Mouse (Mus musculus) v-Abl transformed pro-B cells (cell line): ENCODE measurements around the gene Capzb.

Source experiments
- in situ Hi-C, 2 experiments: fragments of 400-800 bp; cut with MboI; formaldehyde crosslinking; loops; one replicate each; pipeline ENCODE4 v1.15.1; 2025; ENCODE audit not compliant: unreplicated experiment in 2 of 2

The Capzb gene

DNA sequence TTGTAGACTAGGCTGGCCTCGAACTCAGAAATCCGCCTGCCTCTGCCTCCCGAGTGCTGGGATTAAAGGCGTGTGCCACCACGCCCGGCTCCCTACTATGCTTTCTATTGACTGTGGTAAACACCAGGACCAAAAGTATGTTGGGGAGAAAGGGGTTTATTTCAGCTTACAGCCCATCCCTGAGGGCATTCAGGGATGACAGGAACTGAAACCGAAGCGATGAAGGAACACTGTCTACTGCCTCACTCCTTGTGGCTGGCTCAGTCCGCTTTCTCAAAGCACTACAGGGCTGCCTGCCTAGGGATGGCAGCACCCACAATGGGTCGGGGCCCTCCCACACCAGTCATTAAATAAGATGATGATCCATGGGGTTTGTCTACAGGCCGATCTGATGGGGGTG is 14.3 kb upstream of the Capzb start:
- in situ Hi-C loops: loop anchor here in 1 of 2 experiments (10.0 kb wide), 1 partner anchor 106 kb away; no protein-coding TSS in a partner anchor

- in situ Hi-C loops: loop anchor here in 1 of 2 experiments (10.0 kb wide), 1 partner anchor 106 kb away; no protein-coding TSS in a partner anchor
Observed at GRCm38 (mm10) chr4:139179218-139179617, 13.5 kb upstream of the Capzb start.

DNA sequence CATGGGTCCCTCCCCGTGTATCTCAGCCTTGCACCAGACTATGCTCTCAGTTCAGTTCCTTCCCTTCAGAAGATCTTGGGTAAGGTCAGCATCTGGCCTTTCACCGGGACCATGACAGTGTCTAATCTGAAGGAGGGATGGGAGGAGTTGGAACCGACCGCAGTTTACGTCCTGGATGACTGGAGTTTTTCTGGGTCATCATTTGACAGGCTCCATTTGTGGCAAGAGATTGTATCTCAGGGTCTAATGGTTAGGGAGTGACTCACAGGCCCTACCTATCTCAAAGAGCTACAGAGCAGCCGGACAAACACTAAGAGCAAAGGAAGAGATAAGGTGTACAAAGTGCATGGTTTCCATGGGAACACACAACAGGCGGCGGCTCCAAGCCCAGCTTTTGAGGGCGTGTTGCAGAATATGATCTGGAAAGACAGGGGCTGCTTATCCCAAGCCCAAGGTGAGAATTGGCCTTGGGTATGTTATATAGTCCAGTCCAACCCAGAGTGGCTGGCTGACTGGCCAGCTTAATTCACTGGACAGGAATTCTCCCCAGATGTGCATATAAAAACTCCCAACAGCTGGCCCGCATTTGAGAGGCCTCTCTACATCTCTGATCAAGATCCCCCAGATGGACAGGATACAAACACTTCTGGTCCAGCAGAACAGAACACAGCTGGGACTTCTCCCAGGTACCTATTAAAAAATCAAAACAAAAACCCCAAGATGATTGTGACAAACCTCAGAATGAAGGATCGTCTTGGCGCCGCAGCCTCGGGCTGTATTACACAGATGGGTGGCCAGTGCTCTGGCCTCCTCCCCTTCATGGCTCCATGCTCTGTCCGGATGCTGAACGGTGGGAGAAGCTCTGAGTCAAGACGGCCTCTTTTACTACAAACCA is 12.7 kb upstream of the Capzb start:
- in situ Hi-C loops: loop anchor here (5.0 to 10.0 kb wide), 2 partner anchors 42 to 105 kb away; no protein-coding TSS in a partner anchor

DNA sequence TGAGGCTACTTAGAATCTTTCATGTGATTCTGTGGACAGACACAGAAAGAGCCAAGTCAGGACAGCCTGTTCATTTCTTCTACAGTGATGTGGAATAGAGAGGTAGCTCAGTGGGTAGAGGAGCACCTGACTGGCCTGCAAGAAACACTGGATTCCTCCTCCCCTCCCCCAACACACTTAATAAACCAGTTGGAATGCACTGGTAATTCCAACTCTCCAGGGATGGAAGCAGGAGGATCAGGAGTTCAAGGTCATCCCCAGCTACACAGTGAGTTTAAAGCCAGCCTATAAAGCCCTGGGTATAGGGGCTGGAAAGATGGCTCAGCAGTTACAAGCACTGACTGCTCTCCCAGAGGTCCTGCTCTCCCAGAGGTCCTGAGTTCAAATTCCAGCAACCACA is 10.2 kb upstream of the Capzb start:
- in situ Hi-C loops: loop anchor here in 1 of 2 experiments (5.0 kb wide), 1 partner anchor 40 kb away; no protein-coding TSS in a partner anchor

DNA sequence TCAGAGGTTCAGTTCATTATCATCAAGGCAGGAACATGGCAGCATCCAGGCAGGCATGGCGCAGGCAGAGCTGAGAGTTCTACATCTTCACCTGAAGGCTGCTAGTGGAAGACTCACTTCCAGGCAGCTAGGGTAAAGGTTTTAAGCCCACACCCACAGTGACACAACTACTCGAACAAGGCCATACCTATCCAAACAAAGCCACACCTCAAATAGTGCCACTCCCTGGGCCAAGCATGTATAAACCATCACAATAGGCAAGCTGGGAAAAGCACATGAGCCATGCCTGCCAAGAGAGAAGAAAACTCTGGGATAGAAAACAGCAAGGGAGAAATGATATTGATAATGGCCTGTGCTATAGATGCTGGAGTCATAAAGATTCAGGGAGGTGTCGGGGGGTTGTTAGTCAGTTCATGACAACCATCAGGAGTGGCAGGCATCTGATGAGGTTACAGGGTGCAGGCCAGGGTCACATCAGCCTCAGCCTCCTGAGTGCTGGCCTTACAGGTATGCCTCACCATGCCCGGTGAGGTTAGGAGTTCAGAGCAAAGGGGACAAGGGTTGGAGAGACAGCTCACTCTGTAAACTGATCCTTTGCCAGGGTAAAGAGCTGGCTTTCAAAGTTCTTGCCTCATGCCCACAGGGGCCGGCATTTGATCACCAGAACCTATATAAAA is 6.8 kb upstream of the Capzb start:
- in situ Hi-C loops: no loop called here

GRCm38 (mm10) chr4:139187930-139188329 is 4.8 kb upstream of the Capzb start:
- in situ Hi-C loops: no loop called here

- in situ Hi-C loops: no loop called here
Observed at GRCm38 (mm10) chr4:139191605-139192498, 847 bp upstream of the Capzb start.

DNA sequence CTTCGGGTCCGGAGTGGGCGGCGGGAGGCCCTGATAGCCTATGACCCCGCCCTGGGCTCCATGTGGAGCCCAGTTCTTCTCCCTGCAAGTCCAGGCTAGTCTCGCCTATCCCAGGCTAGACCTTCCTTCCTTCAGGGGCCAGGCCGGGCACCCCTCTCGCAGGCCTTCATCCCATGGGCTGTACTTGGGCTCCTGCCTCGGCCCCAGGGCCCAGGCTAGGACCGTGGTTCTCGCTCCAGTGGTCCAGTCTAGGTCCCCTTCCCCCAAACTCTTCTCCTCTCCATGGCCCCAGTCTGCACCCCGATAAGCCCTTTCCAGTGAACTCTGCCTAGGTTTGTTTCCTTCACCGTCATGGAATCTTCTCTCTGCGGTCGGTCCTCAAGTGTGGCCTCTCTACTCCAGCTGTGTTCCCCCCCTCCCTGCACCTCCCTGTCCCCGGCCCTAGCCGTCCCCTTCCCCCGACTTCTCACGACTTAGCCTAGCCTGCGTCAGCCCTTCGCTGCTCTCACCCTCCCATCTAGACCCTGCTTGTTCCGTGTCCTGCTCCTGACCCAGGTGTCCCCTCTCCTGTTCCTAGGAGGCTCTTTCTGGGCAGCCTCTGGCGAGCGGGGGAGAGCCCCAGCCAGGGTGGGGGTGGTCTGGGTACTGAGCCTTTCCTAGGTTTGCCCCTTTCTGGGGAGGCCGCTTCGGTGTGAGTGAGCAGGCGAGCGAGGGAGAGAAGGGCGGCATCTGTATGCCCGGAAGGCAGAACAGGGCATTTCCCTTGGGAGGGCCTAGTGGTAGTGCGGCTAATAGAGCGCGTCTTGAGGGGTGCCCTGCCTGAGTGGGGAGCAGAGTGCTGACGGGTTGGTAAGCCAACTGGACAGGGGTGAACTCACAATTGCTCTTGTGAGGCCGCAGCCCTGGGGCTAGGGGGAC is 736 bp downstream of the Capzb start:
- in situ Hi-C loops: no loop called here

DNA sequence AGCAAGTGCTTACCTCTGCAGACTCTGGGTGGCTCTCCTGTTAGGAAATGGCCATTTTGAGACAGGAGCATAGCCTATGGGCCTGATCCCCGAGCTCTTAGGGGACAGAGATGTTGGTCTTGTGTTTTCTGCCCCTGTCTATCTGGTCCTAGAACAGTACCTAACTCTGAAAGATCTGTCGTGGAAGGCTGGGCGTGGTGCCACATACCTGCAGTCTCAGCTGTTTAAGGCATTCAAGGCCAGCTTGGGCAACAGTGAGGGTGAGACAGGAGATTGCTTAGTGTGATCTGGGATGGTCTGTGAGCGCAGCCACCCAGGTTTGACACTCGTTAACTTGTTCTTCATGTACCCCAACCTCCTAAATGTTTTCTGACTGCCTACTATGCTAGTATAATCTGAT is 2.4 kb downstream of the Capzb start:
- in situ Hi-C loops: no loop called here

GRCm38 (mm10) chr4:139196464-139196863 is 3.8 kb downstream of the Capzb start:
- in situ Hi-C loops: no loop called here

- in situ Hi-C loops: no loop called here
Observed at GRCm38 (mm10) chr4:139196949-139197348, 4.2 kb downstream of the Capzb start.

- in situ Hi-C loops: no loop called here
Observed at GRCm38 (mm10) chr4:139197453-139197852, 4.8 kb downstream of the Capzb start.

DNA sequence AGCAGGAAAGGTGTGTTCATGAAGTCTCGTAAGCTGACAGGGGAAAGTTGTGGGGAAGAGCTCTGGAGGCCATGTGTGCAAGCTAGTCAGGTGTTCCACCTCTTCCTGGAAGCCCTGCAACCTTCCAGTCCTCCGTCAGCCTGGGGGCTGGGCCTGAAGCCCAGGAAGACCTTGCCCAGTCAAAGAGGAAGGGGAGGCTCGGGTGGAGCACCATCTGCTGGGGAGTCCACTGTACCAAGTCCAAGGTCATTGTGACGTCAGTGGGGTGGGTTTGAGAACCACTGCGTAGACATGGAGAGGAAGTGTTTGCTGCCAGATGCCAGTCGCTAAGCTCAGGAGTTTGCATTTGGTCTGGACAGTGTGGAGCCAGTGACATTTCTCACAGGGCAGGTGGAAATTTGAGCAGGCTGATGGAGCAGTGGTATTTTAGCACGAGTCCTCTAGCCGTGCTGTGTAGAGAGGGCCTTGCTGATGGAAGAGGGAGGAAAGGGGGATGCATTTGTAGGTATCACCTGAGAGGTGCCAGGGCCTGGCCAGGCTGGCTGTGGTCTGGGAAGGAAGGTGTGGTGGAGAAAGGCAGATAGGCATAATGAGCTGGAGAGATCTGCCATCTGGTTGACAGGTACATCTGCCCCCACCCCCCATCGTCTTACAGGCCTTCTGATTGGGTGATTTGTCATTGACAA is 5.4 kb downstream of the Capzb start:
- in situ Hi-C loops: no loop called here

DNA sequence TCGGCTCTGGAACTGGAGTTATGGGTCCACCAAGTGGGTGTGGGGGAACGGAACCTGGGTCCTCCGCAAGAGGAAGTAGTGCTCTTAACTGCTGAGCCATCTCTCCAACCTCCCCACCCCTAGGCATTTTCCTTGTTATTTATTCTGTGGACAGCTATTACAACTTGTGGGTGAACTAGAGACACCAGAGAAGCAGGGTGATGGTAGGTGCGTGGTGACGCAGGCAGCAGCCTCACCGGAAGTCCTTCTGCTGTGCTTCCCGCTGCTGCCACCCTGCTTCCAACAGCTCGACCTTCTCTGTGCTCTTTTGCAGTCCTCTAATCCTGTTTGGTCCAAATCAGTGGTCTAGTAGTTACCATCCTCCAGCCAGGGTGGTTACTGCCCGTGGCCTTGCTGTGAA is 6.4 kb downstream of the Capzb start:
- in situ Hi-C loops: no loop called here

GRCm38 (mm10) chr4:139199703-139200340 is 7.1 kb downstream of the Capzb start:
- in situ Hi-C loops: loop anchor here in 1 of 2 experiments (10.0 kb wide), 1 partner anchor 55 kb away; no protein-coding TSS in a partner anchor

DNA sequence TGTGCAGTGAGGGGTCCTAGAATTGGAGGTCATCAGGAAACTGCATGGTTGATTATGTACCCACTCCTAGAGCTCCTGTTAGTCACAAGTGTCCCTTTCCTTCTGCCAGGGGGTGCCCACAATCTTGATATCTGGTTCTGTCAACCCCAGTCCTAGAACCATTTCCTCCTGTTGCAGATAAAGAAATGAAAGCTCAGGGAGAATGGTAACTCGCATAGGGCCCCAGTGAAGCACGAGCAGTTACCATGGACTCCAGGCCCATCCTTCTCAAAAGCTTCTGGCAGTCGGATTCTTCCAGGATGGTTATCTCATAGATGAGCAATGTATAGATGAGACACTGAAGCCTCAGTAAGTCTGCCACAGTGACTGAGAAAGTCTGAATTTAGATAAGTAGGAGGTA is 8.2 kb downstream of the Capzb start:
- in situ Hi-C loops: loop anchor here in 1 of 2 experiments (10.0 kb wide), 1 partner anchor 54 kb away; no protein-coding TSS in a partner anchor

DNA sequence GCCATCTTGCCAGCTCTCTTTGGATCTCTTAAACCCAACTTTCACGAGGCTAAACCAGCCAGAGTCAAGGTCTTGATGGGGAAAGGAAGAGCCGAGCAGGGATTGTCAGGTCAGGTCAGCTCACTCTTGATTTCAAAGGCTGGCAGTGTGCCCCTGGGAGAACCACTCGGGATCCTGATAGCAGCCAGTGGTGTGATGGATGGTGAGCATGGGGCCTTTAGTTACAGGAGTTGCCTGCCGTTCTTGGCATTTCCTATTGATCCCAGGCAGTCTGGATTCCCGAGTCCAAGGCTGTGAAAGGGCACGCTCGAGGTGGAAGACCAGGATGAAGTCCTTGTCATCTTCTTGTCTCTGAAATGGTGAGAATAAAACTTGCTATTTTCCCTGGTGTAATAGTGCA is 9.9 kb downstream of the Capzb start:
- in situ Hi-C loops: loop anchor here in 1 of 2 experiments (10.0 kb wide), 1 partner anchor 52 kb away; no protein-coding TSS in a partner anchor

- in situ Hi-C loops: loop anchor here in 1 of 2 experiments (10.0 kb wide), 1 partner anchor 51 kb away; no protein-coding TSS in a partner anchor
Observed at GRCm38 (mm10) chr4:139203381-139203780, 10.7 kb downstream of the Capzb start.
